Mouse (Mus musculus): ENCODE data around the gene Znrf2. TPM values are rescaled to one million over a fixed set of nuclear protein-coding genes. Genes with fewer than 3 reads are reported as not detected.

The Znrf2 gene
- total and polyA plus RNA-seq, 3 experiments: 16.0 to 26.9 (median 18.3) TPM

DNA sequence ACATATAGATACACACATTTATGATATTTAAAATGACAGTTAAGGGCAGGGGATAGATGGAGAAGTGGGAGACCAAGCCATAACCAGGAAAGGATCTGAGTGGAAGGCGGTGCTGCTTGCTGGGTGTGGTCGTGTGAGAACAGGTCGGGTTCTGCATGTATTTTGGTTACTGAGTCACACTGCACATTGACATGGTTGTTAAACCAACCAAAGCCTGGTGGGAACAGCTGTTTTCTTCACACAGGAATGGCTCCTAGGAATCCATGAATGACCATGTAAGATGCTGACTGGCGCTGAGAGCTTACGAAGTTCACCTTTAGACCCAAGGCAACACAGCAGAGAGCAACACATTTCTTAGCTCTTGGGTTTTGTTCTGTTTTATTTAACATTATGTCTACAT is 36.7 kb upstream of the Znrf2 start:
- in situ Hi-C loops (cut with MboI; ENCODE audit: low pct_ligation_motif_present, low pct_unique_long_range_greater_than_20kb, low sequenced_read_pairs): no loop called here
- Histone ChIP-seq H3K9ac (ENCODE audit: insufficient read depth, low read depth) (no peak overlapping the region), H3K36me3 (replicated peaks in 1 of 2; ENCODE audit: control insufficient read depth in 1 of 2, insufficient read depth in 1 of 2, low read length in 1 of 2) (no peaks in the 10 kb centered on the region), H3K4me3 (replicated peaks in 1 of 3; ENCODE audit: low read depth in 2 of 3, low read length in 2 of 3, poor library complexity in 1 of 3) (no peak overlapping the region), H3K79me2 (replicated peaks; ENCODE audit: control insufficient read depth, extremely low read depth, insufficient read depth, poor library complexity, severe bottlenecking) (no peaks in the 10 kb centered on the region), H3K4me1 (ENCODE audit: control insufficient read depth in 1 of 2, insufficient read depth in 2 of 2) (peaks cover 7 to 31% of the 10 kb centered on the region in 2 experiments), H3K27ac (ENCODE audit: insufficient read depth, low read depth) (no peak overlapping the region), H3K27me3 (replicated peaks) (no peaks in the 10 kb centered on the region), H3K9me3 (replicated peaks; ENCODE audit: low read length) (no peaks in the 10 kb centered on the region), H3K4me2 (ENCODE audit: insufficient read depth, low read depth, poor library complexity, severe bottlenecking) (no peak overlapping the region)
- TF ChIP-seq ZC3H11A (IDR thresholded peaks at IDR 0.05; ENCODE audit: low read depth, low read length): no peak
- TF ChIP-seq MYC (IDR thresholded peaks at IDR 0.05; ENCODE audit: low read depth, low read length): no peak
- no peak for TF ChIP-seq E2F4 (IDR thresholded peaks at IDR 0.05; ENCODE audit: insufficient replicate concordance, low read depth, low read length)
- TF ChIP-seq MAFK (IDR thresholded peaks at IDR 0.05; ENCODE audit: insufficient replicate concordance, low read length): no peak
- no peak for TF ChIP-seq EP300 (IDR thresholded peaks at IDR 0.05; ENCODE audit: low read length)
- TF ChIP-seq RAD21 (IDR thresholded peaks at IDR 0.05; ENCODE audit: low read depth, low read length): no peak
- TF ChIP-seq KAT2A (IDR thresholded peaks at IDR 0.05; ENCODE audit: insufficient replicate concordance, low read length): no peak
- no peak for TF ChIP-seq MAZ (IDR thresholded peaks at IDR 0.05; ENCODE audit: low read depth, low read length)
- no peak for TF ChIP-seq CHD1 (IDR thresholded peaks at IDR 0.05; ENCODE audit: low read depth, low read length)
- no peak for TF ChIP-seq HCFC1 (IDR thresholded peaks at IDR 0.05; ENCODE audit: low read depth, low read length)
- TF ChIP-seq BHLHE40 (IDR thresholded peaks at IDR 0.05; ENCODE audit: low read depth, low read length): no peak
- TF ChIP-seq USF2 (conservative IDR thresholded peaks at IDR 0.05; ENCODE audit: low read depth, low read length): no peak
- TF ChIP-seq RCOR1 (conservative IDR thresholded peaks at IDR 0.05; ENCODE audit: low read depth, low read length): no peak
- dilution Hi-C loops (cut with MboI; ENCODE audit: extremely low pct_ligation_motif_present, extremely low pct_unique_long_range_greater_than_20kb, low sequenced_read_pairs): no loop called here
- no peak for DNase-seq (ENCODE audit: extremely low read depth)

- Histone ChIP-seq H3K4me3 (replicated peaks in 1 of 3; ENCODE audit: low read depth in 2 of 3, low read length in 2 of 3, poor library complexity in 1 of 3) (no peak overlapping the region), H3K36me3 (replicated peaks in 1 of 2; ENCODE audit: control insufficient read depth in 1 of 2, insufficient read depth in 1 of 2, low read length in 1 of 2) (no peaks in the 10 kb centered on the region), H3K4me2 (ENCODE audit: insufficient read depth, low read depth, poor library complexity, severe bottlenecking) (peak overlapping the region; percentile 8; the same call in 1 of the 2 replicates), H3K27me3 (replicated peaks) (no peaks in the 10 kb centered on the region), H3K27ac (ENCODE audit: insufficient read depth, low read depth) (no peak overlapping the region), H3K9me3 (replicated peaks; ENCODE audit: low read length) (no peaks in the 10 kb centered on the region), H3K9ac (ENCODE audit: insufficient read depth, low read depth) (no peak overlapping the region), H3K4me1 (ENCODE audit: control insufficient read depth in 1 of 2, insufficient read depth in 2 of 2) (peaks cover 1 to 30% of the 10 kb centered on the region in 2 experiments), H3K79me2 (replicated peaks; ENCODE audit: control insufficient read depth, extremely low read depth, insufficient read depth, poor library complexity, severe bottlenecking) (no peaks in the 10 kb centered on the region)
- TF ChIP-seq ZKSCAN1 (IDR thresholded peaks at IDR 0.05; ENCODE audit: borderline replicate concordance, low read depth, low read length): no peak
- no peak for TF ChIP-seq BHLHE40 (IDR thresholded peaks at IDR 0.05; ENCODE audit: low read depth, low read length)
- no peak for TF ChIP-seq POLR2A (IDR thresholded peaks at IDR 0.05; ENCODE audit: low read depth, low read length)
- no peak for TF ChIP-seq JUND (conservative IDR thresholded peaks at IDR 0.05; ENCODE audit: low read depth, low read length)
- TF ChIP-seq MAX (IDR thresholded peaks at IDR 0.05; ENCODE audit: low read length): no peak
- no peak for TF ChIP-seq JUN (IDR thresholded peaks at IDR 0.05; ENCODE audit: insufficient read depth, low read depth, low read length)
- TF ChIP-seq ZC3H11A (IDR thresholded peaks at IDR 0.05; ENCODE audit: low read depth, low read length): no peak
- TF ChIP-seq GABPA (IDR thresholded peaks at IDR 0.05; ENCODE audit: insufficient replicate concordance, low read depth, low read length): no peak
- TF ChIP-seq ZMIZ1 (IDR thresholded peaks at IDR 0.05; ENCODE audit: low read depth, low read length): no peak
- no peak for TF ChIP-seq MAZ (IDR thresholded peaks at IDR 0.05; ENCODE audit: low read depth, low read length)
- no peak for TF ChIP-seq KAT2A (IDR thresholded peaks at IDR 0.05; ENCODE audit: insufficient replicate concordance, low read length)
- TF ChIP-seq RCOR1 (conservative IDR thresholded peaks at IDR 0.05; ENCODE audit: low read depth, low read length): no peak
- TF ChIP-seq ZNF384 (IDR thresholded peaks at IDR 0.05; ENCODE audit: low read depth, low read length): no peak
- in situ Hi-C loops (cut with MboI; ENCODE audit: low pct_ligation_motif_present, low pct_unique_long_range_greater_than_20kb, low sequenced_read_pairs): no loop called here
- dilution Hi-C loops (cut with MboI; ENCODE audit: extremely low pct_ligation_motif_present, extremely low pct_unique_long_range_greater_than_20kb, low sequenced_read_pairs): no loop called here
- DNase-seq (ENCODE audit: extremely low read depth): no peak
Observed at GRCm38 (mm10) chr6:54780569-54781304, 36.0 kb upstream of the Znrf2 start.

Data from CH12.LX (cell line).